Mouse (Mus musculus) embryonic facial prominence, embryonic 13.5 days (tissue): ENCODE measurements around the gene Rgs10. TPM values are rescaled to one million over a fixed set of nuclear protein-coding genes. Genes with fewer than 3 reads are reported as not detected.

Experiments
- ATAC-seq: fragments of 200-750 bp; cut with Nextera tagmentation; 2 replicates; pipeline ENCODE4 v1.8.0; 2017; ENCODE audit warnings: low read depth; ENCODE audit not compliant: insufficient number of reproducible peaks, insufficient read depth, low FRiP score, low TSS enrichment
- H3K27ac ChIP-seq: fragments of 300-500 bp; sonication (generic); 2 replicates; pipeline ENCODE4 v1.5.1; 2015; ENCODE audit warnings: moderate library complexity, mild to moderate bottlenecking, inconsistent platforms
- H3K27me3 ChIP-seq: fragments of 300-500 bp; sonication (generic); 2 replicates; pipeline ENCODE4 v1.6.1; 2015; ENCODE audit warnings: mild to moderate bottlenecking, inconsistent platforms
- H3K36me3 ChIP-seq: fragments of 300-500 bp; sonication (generic); 2 replicates; pipeline ENCODE4 v1.6.1; 2015; ENCODE audit warnings: mild to moderate bottlenecking, inconsistent platforms
- H3K4me1 ChIP-seq: fragments of 300-500 bp; sonication (generic); 2 replicates; pipeline ENCODE4 v1.6.1; 2015; ENCODE audit warnings: inconsistent platforms
- H3K4me2 ChIP-seq: fragments of 300-500 bp; sonication (generic); 2 replicates; pipeline ENCODE4 v1.6.1; 2015; ENCODE audit warnings: moderate library complexity, mild to moderate bottlenecking, inconsistent platforms
- H3K4me3 ChIP-seq: fragments of 300-500 bp; sonication (generic); 2 replicates; pipeline ENCODE4 v1.5.1; 2015; ENCODE audit warnings: mild to moderate bottlenecking, inconsistent platforms
- H3K9ac ChIP-seq: fragments of 300-500 bp; sonication (generic); 2 replicates; pipeline ENCODE4 v1.6.1; 2015; ENCODE audit warnings: mild to moderate bottlenecking, inconsistent platforms
- H3K9me3 ChIP-seq: fragments of 300-500 bp; sonication (generic); 2 replicates; pipeline ENCODE4 v1.6.1; 2016; ENCODE audit warnings: inconsistent platforms
- WGBS: fragments of 180-500 bp; shearing (Covaris S2); methylation state at CpG from one replicate; pipeline ENCODE4 v1.1.7; 2015; ENCODE audit warnings: mixed read lengths; 5-methylcytosine and 5-hydroxymethylcytosine counted together
- polyA plus RNA-seq: library from polyadenylated mRNA; unstranded; fragments of >200 nt; fragmentation: Nextera tagmentation; extraction: Ambion mirVana; gene quantifications from 2 replicates; pipeline ENCODE4 v1.2.1, GENCODE M21; 2015

Rgs10 gene
- polyA plus RNA-seq, 1 experiment from 2014 or later: 12.3 TPM

- Histone ChIP-seq H3K4me1 (peaks cover 4% of the 10 kb centered on the region; the same call in 1 of the 2 replicates), H3K36me3 (no peaks in the 10 kb centered on the region), H3K27me3 (no peaks in the 10 kb centered on the region), H3K4me2 (no peak overlapping the region), H3K4me3 (no peak overlapping the region), H3K9ac (no peak overlapping the region), H3K27ac (no peak overlapping the region), H3K9me3 (no peaks in the 10 kb centered on the region)
- no peak for ATAC-seq
- WGBS: 75% methylated on average over 10 of the region's 10 CpGs
Observed at GRCm38 (mm10) chr7:128383726-128384463, 34.7 kb downstream of the Rgs10 start.

GRCm38 (mm10) chr7:128383189-128383725 lies 35.3 kb downstream of the Rgs10 start:
- H3K27me3 ChIP-seq: no peaks in the 10 kb centered on the region
- 0 out of 2 replicates have a peak, but pooled peaks cover 3% of the 10 kb centered on the region for H3K4me1 ChIP-seq
- WGBS: 75% methylated on average over 7 of the region's 7 CpGs
- H3K9me3 ChIP-seq: no peaks in the 10 kb centered on the region
- H3K4me2 ChIP-seq: no peak overlapping the region
- no peaks in the 10 kb centered on the region for H3K36me3 ChIP-seq
- no peak for ATAC-seq
- no peak overlapping the region for H3K9ac ChIP-seq
- no peak overlapping the region for H3K27ac ChIP-seq
- H3K4me3 ChIP-seq: no peak overlapping the region

- Histone ChIP-seq H3K4me1 (0 out of 2 replicates have a peak, but pooled peaks cover 3% of the 10 kb centered on the region), H3K9me3 (no peaks in the 10 kb centered on the region), H3K27ac (no peak overlapping the region), H3K9ac (no peak overlapping the region), H3K27me3 (no peaks in the 10 kb centered on the region), H3K4me2 (no peak overlapping the region), H3K36me3 (no peaks in the 10 kb centered on the region), H3K4me3 (no peak overlapping the region)
- 92% methylated on average over 6 of the region's 6 CpGs for WGBS
- no peak for ATAC-seq
Observed at GRCm38 (mm10) chr7:128382527-128382860, 36.1 kb downstream of the Rgs10 start.

GRCm38 (mm10) chr7:128381811-128382526 lies 36.6 kb downstream of the Rgs10 start:
- H3K36me3 ChIP-seq: no peaks in the 10 kb centered on the region
- H3K4me1 ChIP-seq: 0 out of 2 replicates have a peak, but pooled peaks cover 3% of the 10 kb centered on the region
- WGBS: 83% methylated on average over 14 of the region's 14 CpGs
- H3K27ac ChIP-seq: no peak overlapping the region
- H3K4me2 ChIP-seq: no peak overlapping the region
- H3K9ac ChIP-seq: no peak overlapping the region
- no peaks in the 10 kb centered on the region for H3K27me3 ChIP-seq
- H3K9me3 ChIP-seq: no peaks in the 10 kb centered on the region
- H3K4me3 ChIP-seq: no peak overlapping the region
- no peak for ATAC-seq

GRCm38 (mm10) chr7:128381001-128381400 lies 37.6 kb downstream of the Rgs10 start:
- WGBS: 85% methylated on average over 2 of the region's 2 CpGs
- ATAC-seq: no peak
- Histone ChIP-seq H3K4me2 (no peak overlapping the region), H3K36me3 (no peaks in the 10 kb centered on the region), H3K9me3 (no peaks in the 10 kb centered on the region), H3K4me1 (0 out of 2 replicates have a peak, but pooled peaks cover 3% of the 10 kb centered on the region), H3K9ac (no peak overlapping the region), H3K4me3 (no peak overlapping the region), H3K27ac (no peak overlapping the region), H3K27me3 (no peaks in the 10 kb centered on the region)

GRCm38 (mm10) chr7:128379162-128379805 lies 39.3 kb downstream of the Rgs10 start:
- 58% methylated on average over 16 of the region's 16 CpGs for WGBS
- Histone ChIP-seq H3K9me3 (no peaks in the 10 kb centered on the region), H3K27ac (no peak overlapping the region), H3K27me3 (no peaks in the 10 kb centered on the region), H3K4me2 (no peak overlapping the region), H3K9ac (no peak overlapping the region), H3K4me1 (0 out of 2 replicates have a peak, but pooled peaks cover 3% of the 10 kb centered on the region), H3K36me3 (no peaks in the 10 kb centered on the region), H3K4me3 (no peak overlapping the region)
- ATAC-seq: no peak

- H3K4me3 ChIP-seq: no peak overlapping the region
- 84% methylated on average over 11 of the region's 11 CpGs for WGBS
- H3K9me3 ChIP-seq: no peaks in the 10 kb centered on the region
- H3K27me3 ChIP-seq: no peaks in the 10 kb centered on the region
- H3K36me3 ChIP-seq: no peaks in the 10 kb centered on the region
- no peak overlapping the region for H3K9ac ChIP-seq
- no peak overlapping the region for H3K4me2 ChIP-seq
- no peak for ATAC-seq
- no peak overlapping the region for H3K27ac ChIP-seq
- H3K4me1 ChIP-seq: 0 out of 2 replicates have a peak, but pooled peaks cover 3% of the 10 kb centered on the region
Observed at GRCm38 (mm10) chr7:128376206-128376701, 42.3 kb downstream of the Rgs10 start.

GRCm38 (mm10) chr7:128374156-128374555 lies 44.4 kb downstream of the Rgs10 start:
- ATAC-seq: no peak
- Histone ChIP-seq H3K4me3 (no peak overlapping the region), H3K9ac (no peak overlapping the region), H3K9me3 (no peaks in the 10 kb centered on the region), H3K4me1 (no peaks in the 10 kb centered on the region), H3K36me3 (no peaks in the 10 kb centered on the region), H3K4me2 (no peak overlapping the region), H3K27ac (no peak overlapping the region), H3K27me3 (no peaks in the 10 kb centered on the region)
- WGBS: 92% methylated on average over 11 of the region's 11 CpGs

- no peak overlapping the region for H3K9ac ChIP-seq
Observed at GRCm38 (mm10) chr7:128373751-128374150, 44.8 kb downstream of the Rgs10 start.

GRCm38 (mm10) chr7:128372331-128372730 lies 46.2 kb downstream of the Rgs10 start:
- 48% methylated on average over 3 of the region's 3 CpGs for WGBS

More at GRCm38 (mm10) chr7:128373751-128374150, 44.8 kb downstream of the Rgs10 start:
- no peak for ATAC-seq
- H3K9me3 ChIP-seq: no peaks in the 10 kb centered on the region
- no peak overlapping the region for H3K4me3 ChIP-seq
- no peak overlapping the region for H3K4me2 ChIP-seq
- no peaks in the 10 kb centered on the region for H3K36me3 ChIP-seq
- no peak overlapping the region for H3K27ac ChIP-seq
- 88% methylated on average over 8 of the region's 8 CpGs for WGBS
- no peaks in the 10 kb centered on the region for H3K27me3 ChIP-seq
- H3K4me1 ChIP-seq: no peaks in the 10 kb centered on the region

GRCm38 (mm10) chr7:128369366-128369765 lies 49.2 kb downstream of the Rgs10 start:
- Histone ChIP-seq H3K36me3 (no peaks in the 10 kb centered on the region), H3K4me1 (no peaks in the 10 kb centered on the region), H3K4me2 (no peak overlapping the region), H3K4me3 (no peak overlapping the region), H3K27me3 (no peaks in the 10 kb centered on the region), H3K9me3 (no peaks in the 10 kb centered on the region), H3K27ac (no peak overlapping the region), H3K9ac (no peak overlapping the region)
- ATAC-seq: no peak
- 80% methylated on average over 12 of the region's 12 CpGs for WGBS

More at GRCm38 (mm10) chr7:128372331-128372730, 46.2 kb downstream of the Rgs10 start:
- Histone ChIP-seq H3K9me3 (no peaks in the 10 kb centered on the region), H3K9ac (no peak overlapping the region), H3K4me2 (no peak overlapping the region), H3K4me1 (no peaks in the 10 kb centered on the region), H3K27ac (no peak overlapping the region), H3K36me3 (no peaks in the 10 kb centered on the region), H3K4me3 (no peak overlapping the region), H3K27me3 (no peaks in the 10 kb centered on the region)
- no peak for ATAC-seq
